Mouse (Mus musculus) layer of hippocampus, adult 11-12 months (tissue): ENCODE data around the gene Tcf3.

Source experiments
- DNase-seq: peaks from one replicate; pipeline ENCODE4 v3.0.0; 2022; ENCODE audit warnings: low spot score

Gene Tcf3

DNA sequence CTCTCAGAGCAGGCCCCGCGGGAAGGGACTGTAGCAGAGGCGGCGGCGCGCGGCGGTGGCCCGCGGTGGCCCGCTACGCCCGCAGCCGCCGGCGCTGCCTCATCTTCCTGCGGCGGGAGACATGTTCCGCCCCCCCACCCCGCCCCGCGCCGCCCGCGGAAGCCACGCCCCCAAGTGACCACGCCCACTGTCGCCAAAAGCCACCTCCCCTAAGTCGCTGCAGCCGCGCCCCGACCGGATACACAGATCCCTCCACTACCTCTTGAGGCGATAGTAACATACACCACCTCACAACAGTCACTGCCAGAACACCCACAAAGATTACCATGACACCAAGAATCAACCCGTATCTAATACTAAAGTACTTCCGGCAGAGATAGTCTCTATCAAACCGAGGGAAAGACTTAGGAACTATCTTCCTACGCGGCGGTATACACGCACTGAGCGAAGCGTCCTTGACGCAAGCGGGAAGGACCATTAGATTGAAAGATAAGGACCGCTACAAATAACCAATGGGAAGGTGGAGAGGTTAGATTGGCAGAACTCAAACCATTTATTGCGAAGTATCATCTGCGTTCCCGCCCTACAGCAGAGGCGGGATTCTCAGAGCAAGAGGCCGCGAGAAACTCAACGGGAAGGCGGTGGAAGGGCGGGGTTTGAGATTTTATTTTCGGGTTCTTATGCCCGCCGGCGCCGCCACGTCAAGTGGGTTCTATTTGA is at the start of gene Tcf3:
Gene Tcf3, minus strand, starts transcription at position 135 of the 720 bp plus-strand sequence.
- DNase-seq = peak; percentile 97

DNA sequence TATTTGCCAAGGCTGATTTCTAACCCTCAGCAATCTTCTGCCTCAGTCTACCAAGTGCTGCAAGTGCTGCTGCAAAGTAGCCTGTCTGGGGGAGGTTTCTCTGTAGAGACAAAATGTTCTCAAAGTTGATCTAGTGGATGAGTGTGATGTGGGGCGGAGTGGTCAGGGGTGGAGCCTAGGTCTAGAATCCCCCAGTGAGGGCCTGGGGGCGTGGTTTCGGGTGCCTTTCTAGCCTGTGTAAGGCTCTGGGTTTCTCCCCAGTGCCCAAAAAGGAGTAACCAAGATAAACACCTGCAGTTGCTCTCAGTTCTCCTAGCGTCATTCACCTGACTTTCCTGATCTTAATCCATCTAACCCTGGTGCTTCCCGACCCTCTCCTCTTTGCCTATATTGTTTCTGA is 47.6 kb upstream of the Tcf3 start:
- no peak for DNase-seq

DNA sequence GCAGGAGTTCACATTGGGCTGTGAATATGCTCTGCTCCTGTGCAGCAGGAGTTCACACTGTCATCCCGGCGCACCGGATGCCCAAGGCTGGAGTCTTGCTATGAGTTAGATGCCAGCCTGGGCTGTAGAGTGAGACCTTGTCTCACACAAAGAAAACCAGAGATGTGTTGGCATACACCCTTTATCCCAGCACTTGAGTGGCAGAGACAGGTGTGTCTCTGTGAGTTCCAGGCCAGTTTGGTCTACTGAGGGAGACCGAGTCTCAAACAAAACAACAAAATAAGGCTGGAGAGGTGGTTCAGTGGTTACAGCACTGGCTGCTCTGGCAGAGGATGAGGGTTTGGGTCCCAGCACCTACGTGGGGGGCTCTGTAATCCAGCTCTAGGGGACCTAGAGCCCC is 45.1 kb upstream of the Tcf3 start:
- no peak for DNase-seq

DNA sequence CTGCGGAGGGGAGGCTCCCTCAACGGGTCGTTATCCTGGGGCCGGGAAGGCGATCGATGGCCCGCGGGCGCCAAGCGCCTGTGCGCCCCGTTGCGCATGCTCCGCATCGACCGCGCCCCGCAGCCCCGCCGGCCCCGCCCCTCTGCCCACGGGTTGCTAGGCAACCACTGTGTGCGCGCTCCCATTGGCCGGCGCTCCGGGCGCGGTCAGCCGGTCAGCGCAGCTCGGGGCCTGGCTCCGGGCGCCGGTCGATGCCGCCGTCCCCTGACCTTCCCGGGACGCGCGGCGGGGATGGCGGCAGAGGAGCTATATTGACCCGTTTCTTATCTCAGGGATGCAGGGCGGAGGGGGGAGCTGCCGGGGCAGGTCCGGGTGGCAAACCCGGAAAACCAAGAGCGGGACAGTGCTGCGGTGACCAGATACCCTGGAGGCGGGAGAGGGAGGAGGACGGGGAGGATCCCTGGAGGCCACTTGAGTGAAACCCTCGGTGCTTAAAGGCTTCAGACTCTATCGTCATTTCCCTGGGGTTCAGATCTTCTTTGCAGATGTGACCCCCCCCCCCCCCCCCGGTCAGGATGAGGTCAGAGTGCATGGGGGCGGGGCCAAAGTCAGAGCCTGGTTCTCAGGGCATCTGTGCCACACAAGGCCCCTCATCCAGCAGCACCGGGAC is 42.0 kb upstream of the Tcf3 start:
- peak; percentile 89 for DNase-seq

DNA sequence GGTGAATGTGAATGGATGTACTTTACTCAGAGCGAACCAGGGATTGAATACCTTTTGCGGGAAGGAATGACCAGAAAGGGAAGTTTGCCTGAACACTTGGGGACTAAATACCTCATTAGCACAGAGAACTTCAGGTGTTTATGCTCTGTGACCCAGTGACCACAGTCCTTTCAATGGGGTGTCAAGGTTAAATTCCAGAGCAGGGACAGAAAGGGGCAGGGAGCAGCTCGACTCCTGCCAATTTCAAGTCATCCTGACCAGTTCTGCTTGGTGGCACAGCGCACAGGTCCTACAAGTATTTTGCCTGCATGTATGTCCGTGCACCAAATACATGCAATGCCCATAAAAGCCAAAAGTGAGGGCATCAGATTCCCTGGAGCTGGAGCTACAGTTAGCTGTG is 31.6 kb upstream of the Tcf3 start:
- no peak for DNase-seq

DNA sequence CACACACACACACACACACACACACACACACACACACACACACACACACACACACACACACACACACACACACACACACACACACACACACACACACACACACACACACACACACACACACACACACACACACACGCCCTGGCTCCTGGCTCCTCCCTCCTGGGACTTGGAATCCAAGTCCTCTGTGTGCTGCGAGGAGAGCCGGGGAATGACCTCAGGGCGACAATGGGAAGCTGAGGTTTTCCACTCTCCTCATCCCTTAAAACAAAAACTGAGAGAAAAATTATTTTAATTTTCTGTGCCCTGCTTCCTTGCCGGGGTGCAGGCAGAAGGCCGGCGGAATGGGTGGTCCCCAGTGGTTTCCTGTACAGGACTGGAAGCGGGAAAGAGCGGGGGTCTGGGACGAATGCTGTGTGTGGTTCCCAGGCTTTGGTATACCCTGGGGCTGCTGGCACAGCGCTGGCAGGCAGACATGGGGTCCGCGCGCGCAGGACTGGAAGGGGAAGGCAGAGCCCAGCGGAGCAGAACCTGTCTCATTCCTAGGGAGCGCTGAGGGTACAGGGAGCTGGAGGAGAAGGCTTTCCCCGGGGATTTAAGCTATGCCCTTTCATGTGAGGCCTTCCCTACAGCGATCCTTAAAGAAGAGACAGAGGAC is 31.1 kb upstream of the Tcf3 start:
- no peak for DNase-seq

DNA sequence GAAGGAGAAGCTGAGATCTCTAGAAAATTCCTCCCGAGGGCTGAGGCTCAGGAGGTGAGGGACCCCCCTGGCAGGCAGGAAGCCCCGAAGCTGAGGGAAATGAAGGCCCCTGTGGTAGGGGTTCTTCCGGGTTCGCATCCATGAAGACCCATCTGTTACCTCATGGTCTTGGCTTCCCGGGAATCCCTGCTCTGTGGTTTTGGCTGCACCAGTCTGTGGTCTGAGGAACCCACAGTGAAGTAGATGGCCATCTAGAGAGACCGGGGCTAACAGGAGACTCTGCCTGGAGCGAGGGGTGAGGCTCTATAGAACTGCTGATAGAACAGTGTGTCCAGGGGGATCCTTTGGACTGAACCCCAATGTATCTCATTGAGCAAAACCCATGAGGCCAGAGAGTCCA is 27.9 kb upstream of the Tcf3 start:
- no peak for DNase-seq

DNA sequence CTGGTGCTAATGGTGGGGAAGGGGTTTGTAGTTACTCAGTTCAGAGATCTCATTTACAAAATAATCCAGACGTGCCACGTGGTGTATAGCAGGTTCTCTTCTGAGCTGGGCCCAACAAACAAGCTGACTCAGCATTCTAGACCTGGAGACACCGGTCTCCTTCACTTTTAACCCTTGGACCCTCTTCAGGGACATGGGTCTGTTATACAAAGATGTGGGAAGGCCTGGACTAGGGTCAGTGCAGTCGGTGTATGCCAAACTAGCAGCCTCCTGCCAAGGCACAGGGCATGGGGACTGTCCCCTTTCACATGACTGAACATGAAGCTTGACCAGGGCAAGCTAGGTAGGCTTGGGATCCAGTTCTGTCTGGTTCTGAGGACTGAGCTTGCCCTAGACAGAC is 26.9 kb upstream of the Tcf3 start:
- DNase-seq = no peak

DNA sequence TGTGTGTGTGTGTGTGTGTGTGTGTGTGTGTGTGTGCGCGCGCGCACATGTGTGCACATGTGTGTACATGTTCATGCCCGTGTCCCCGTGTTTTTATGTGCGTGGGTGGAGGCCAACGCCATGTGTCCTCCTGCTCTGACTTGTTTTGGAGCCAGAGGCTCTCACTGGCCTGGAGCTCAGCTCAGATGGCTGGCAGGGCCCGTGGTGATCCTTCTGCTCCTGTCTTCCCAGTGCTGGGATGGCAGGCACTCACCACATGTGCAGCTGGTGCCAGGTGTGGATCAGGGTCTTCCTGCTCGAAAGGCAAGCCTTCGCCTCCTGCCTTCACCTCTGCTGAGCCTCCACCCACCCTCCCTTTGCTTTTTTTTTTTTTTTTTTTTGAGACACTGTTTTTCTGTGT is 26.2 kb upstream of the Tcf3 start:
- no peak for DNase-seq

DNA sequence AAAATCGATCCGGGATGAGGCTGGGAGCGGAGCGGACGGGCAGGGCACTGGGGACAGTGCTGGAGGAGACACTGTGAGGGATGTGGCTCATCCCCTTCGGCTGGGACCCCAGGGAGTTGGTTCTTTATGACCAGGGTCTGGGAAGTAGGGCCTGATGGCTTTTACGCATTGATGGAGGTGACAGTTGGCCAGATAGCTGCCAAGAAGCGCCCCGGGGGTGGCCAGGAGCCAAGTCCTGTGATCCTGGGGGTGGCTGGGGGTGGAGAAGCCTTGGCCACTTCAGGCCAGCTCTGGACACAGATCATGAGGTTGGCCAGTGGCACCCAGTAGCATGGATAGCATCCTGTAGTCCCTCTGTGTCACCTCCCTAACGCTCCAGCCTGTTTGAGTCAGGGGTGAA is 25.8 kb upstream of the Tcf3 start:
- DNase-seq = no peak

DNA sequence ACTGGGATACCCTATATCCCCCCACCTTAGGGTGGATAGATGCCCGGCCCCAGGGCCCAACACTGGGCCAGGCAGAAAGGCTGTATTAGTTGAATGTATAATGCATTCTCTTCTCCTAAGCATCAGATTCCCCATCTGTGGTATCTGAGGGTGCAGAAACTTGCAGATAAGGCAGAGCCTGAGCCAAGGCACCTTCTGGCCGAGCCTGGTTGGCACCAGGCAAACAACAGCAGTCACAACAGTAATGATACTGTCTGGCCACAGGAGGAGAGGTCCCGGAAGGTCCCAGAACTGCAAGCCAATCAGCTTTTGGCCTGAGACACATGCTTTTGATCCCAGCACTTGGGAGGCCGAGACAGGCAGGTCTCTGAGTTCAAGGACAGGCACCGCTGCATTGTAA is 22.2 kb upstream of the Tcf3 start:
- DNase-seq = no peak

DNA sequence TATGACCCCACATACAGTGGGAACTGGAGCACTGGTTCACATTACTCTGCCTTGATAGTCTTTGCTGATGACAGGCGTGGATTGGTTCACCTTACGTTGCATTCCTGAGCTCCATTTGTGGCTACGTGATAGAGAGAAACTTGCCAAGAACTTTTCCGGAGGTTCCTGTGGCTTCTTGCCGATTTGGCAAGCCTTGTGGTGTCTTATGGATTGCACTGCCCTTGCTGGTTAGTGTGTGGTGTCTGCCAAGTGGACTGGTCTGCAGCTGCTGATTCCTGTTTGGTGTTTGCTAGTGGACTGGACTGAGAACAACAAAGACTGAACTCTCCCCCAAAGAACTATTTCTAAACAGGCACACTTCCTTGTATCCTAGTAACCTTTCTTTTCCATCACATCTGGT is 21.3 kb upstream of the Tcf3 start:
- no peak for DNase-seq

DNA sequence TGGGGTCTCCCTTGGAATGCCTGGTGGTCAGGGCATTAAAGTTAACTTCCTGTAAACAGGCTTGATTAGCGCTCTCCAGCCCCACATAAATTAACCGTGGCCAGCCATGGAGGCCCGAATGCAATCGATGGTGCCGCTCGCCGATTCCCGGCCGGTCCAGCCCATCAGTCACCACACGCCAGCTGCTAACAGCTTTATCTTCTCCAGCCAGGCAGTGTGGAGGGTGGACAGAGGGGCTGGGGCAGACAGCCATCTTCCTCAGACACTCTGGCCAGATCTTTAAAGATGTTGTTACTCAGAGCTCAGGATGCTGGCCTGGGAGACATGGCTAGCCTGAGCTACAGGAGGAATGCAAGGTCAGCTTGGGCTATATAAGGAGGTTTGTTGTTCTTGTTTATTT is 20.2 kb upstream of the Tcf3 start:
- DNase-seq = no peak

DNA sequence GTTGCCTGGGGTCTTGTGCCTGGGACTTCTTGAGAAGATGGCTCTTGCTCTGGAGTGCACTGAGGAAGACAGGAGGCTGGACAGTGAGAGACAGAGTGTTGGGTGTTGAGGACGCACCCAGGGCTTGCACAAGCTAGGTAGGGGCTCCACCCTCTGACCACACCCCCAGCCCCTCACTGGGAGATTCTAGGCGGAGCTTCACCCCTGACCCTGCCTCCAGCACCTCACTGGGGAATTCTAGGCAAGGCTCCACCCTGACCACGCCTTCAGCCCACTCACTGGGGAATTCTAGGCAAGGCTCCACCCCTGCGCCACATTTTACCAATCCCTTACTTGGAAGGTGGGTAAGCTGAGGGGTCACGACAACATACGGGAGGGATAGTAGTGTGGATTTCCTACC is 17.2 kb upstream of the Tcf3 start:
- DNase-seq = no peak

DNA sequence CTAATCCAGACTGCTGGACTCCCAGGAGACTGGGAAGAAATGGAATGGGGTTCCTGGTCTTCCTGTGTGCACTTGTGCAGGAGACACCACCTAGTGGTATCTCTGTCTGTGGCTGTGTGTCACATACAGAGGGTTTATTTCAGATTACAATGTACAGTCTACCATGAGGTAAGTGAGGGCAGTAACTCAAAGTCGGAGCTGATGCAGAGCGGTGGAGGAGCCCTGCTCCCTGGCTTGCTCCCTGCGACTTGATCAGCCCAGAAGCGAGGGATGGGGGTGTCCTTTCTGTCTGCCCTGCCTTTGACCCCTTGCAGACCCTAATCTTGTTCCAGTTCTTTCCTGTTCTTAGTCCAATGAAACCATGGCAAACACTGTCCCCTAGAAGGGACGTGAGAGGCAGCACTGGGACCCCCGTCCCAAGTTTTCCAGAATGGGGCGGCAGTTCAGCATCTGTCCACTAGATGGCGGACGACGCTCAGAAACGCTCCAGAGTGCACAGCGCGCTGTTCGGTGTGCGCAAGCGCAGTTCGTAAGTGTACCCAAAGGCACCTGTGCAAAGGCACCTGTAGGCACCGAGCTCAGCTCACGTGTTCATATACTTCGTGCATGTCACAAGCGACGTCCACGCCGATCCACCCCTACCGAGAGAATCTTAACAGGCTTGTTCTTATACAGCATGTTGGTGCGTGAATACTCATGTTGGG is 12.6 kb upstream of the Tcf3 start:
- peak; percentile 78 for DNase-seq

DNA sequence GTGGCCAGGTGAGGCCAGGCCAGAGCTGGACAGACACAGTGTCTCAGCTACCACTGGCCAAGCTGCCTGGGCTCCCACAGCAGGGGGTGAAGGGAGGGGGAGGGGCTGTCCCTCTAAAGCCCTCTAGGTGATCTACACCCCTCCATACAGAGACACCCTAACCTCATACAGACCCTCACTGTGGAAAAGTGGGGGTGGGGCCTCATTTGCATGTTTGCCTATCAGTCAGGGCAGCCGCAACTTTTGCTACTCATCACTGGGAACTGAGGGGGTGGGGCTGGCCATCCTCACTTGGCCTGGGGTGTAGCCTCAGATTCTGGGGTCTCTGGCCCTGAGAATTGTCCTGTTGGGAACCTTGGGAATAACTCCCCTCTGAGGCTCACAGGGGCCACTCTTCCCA is 11.6 kb upstream of the Tcf3 start:
- DNase-seq = no peak

DNA sequence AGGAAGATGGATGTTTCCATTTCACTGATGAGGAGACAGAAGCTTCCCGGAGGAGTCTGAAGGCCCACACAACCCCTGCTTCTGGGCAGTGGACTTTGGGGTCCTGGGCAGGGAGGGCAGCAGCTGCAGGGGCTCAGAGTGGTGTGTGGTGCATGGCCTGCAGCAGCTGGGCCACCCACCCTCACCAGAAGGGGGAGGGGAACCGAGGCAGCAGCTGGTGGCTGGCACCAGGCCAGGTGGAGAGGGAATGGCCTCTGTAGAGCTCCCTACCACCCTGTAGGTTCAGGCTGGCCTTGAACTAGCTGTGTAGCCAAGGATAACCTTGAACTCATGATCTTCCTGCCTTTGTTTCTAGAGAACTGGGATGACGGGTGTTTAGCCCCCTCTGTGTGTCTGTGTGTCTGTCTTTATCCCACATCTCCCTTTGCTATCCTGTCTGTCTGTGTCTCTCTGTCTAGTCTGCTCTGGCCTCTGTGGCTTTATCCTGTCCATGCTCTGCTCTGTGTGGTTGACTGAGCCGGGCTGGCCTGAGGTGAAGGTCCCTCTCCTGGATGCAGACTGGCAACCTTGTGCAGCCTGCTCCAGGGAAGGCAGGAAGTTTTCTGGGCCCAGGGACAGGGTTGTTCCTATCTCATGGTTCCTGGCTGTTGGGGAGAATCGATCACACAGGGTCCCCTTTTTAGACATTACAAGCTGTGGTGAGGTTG is 11.0 kb upstream of the Tcf3 start:
- no peak for DNase-seq

DNA sequence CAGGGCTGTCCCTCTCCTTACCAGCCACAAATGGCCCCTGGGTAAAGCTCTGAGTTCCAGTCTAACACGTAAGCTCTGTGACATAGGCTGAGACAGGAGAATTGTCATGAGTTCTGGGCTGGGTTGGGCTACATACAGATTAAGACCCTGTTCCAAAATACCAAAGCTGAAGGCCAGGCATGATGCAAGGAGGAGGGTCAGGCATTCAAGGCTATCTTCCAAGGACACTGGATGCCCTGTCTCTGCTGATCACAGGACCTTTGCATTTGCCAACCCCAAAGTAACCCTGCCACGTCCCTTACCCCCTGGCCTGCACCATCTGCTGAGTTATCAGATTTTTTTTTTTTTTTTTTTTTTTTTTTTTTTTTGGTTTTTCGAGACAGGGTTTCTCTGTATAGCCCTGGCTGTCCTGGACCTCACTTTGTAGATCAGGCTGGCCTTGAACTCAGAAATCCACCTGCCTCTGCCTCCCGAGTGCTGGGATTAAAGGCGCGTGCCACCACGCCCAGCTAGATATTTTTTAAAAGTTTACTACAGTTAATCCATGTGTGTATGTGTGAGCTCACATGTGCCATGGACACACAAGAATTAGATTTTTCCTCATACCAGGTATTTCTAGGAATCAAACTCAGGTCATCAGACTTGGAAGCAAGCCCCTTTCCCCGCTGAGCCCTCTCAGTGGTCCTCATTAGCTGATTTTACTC is 10.3 kb upstream of the Tcf3 start:
- DNase-seq = no peak

DNA sequence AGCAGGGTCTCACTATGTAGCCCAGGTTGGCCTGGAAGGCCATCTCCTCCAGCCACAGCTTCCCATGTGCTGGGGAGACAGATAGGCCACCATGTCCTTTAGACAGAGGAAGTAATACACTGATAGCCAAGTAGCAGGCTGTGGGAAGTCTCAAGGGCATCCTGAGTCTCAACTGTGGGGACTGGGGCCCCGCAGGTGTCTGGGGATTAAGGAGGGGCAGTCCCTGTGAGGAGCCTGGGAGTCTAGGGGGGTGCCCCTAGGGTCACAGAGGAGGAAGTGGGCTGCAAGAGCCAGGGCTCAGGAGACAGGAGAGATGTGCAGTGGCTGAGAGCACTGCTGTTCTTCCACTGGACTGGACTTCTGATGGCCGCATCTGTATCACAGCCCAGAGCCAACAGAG is 9.5 kb upstream of the Tcf3 start:
- no peak for DNase-seq

DNA sequence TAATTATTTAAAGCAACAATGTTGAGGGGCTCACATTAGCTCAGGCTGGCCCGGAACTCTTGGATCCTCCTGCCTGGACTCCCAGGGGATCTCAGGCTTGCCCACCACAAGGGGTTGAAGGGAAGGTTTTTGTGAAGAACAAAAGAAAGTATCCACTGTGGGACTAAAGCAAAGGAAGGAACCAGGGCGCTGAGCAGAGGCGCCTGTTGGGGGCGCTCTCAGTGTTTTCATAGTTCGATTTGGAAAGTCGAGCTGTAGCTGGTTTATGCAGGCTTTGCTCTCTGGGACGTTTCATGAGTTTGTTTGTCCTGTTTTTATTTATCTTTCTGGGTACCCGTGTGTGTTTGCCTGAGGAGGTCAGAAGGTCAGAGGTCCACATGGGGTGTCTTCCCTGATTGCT is 8.2 kb upstream of the Tcf3 start:
- no peak for DNase-seq

DNA sequence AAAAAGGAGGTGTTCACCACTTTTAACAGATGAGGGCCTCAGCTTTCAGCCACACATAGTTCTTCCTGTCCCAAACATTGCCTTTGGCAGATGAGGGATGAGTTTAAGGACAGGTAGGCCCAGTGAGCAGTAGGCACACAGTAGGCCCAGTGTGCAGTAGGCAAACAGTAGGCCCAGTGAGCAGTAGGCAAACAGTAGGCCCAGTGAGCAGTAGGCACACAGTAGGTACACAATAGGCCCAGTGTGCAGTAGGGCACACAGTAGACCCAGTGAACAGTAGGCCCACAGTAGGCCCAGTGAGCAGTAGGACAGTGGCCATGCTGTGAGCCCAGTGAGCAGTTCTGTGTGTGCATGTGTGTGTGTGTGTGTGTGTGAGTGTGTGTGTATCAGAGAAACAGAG is 6.6 kb upstream of the Tcf3 start:
- DNase-seq = no peak

DNA sequence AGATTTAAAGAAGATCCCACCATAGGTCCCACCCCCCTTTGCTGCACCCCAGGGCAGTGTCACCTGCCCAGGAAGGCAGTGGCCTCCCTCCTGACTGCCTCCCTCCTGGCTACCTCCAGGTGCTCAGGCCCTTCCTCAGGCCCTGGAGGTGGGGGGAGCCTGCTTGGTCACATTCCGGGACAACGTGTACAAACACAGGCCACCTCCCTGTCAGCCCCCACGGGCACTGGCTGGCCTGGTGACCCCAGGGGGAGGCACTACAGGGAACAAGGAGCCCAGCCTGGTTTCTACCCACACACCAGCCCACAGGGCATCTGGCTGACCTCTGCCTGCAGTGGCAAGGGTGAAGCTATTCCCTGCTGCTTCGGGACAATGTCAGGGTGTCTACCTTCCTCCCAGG is 4.5 kb upstream of the Tcf3 start:
- no peak for DNase-seq
